Mouse (Mus musculus): ENCODE measurements around the gene Olfr1118. TPM values are rescaled to one million over a fixed set of nuclear protein-coding genes. Genes with fewer than 3 reads are reported as not detected.
"Not testable (repeated sequence)": the region's sequence is repeated elsewhere in the genome, so short reads cannot be mapped to it uniquely, and the experiment has no call there.

The Olfr1118 gene
- polyA plus RNA-seq (2015; fragmentation: Nextera tagmentation; extraction: Ambion mirVana), result not detected in 2 replicates

DNA sequence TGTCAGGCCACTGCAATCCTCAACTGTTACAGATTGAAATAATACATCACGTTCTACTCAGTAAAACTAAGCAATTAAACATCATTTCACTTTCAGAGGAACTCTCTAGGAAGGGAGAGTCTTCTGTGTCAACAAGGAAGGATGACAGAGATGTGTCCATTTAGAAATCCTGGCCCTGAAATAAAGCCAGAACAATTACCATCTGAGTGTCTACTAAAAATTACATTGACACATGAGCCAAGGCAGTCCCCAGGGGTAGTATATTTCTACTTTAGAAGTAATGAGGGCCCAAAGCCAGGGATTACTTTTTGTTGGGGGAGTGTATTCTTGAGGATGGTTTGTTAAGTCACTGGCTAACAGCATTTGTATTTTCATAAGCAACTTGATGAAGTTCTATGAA is at the start of gene Olfr1118:
TSS of gene Olfr1118 (plus strand) at position 301 of the 400 bp plus-strand sequence.
- Histone ChIP-seq H3K4me1 (replicated peaks) (no peaks in the 10 kb centered on the region), H3K4me2 (replicated peaks) (no peak within 1 kb of the TSS), H3K9me3 (no peaks in the 10 kb centered on the region), H3K27ac (no peak within 1 kb of the TSS), H3K9ac (no peak within 1 kb of the TSS), H3K4me3 (replicated peaks) (no peak within 1 kb of the TSS), H3K27me3 (replicated peaks) (no peaks in the 10 kb centered on the region), H3K36me3 (no peaks in the 10 kb centered on the region)
- WGBS, result 64% methylated on average over 1 of the region's 1 CpGs
- no peak for ATAC-seq

DNA sequence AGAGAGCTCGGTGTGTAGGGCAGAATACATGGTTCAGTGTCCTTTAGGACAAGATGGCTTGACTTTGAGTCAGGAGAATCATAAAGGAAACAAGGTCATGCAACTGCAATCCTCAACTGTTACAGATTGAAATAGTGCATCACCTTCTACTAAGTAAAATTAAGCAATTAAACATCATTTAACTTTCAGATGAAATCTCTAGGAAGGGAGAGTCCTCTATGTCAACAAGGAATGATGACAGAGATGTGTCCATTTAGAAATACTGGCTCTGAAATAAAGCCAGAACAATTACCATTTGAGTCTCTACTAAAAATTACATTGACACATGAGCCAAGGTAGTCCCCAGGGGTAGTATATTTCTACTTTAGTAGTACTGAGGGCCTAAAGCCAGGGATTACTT is 40.1 kb upstream of the Olfr1118 start, which contains the start of gene Olfr1116:
TSS of gene Olfr1116 (plus strand) at position 301 of the 400 bp plus-strand sequence.
- 86% methylated on average over 1 of the region's 1 CpGs for WGBS
- no peaks in the 10 kb centered on the region for H3K9me3 ChIP-seq
- no peak within 1 kb of the TSS for H3K4me2 ChIP-seq (replicated peaks)
- H3K4me1 ChIP-seq (replicated peaks), result no peaks in the 10 kb centered on the region
- no peaks in the 10 kb centered on the region for H3K36me3 ChIP-seq
- ATAC-seq, result no peak
- H3K4me3 ChIP-seq (replicated peaks), result no peak within 1 kb of the TSS
- H3K27me3 ChIP-seq (replicated peaks), result no peaks in the 10 kb centered on the region
- no peak within 1 kb of the TSS for H3K9ac ChIP-seq
- no peak within 1 kb of the TSS for H3K27ac ChIP-seq

DNA sequence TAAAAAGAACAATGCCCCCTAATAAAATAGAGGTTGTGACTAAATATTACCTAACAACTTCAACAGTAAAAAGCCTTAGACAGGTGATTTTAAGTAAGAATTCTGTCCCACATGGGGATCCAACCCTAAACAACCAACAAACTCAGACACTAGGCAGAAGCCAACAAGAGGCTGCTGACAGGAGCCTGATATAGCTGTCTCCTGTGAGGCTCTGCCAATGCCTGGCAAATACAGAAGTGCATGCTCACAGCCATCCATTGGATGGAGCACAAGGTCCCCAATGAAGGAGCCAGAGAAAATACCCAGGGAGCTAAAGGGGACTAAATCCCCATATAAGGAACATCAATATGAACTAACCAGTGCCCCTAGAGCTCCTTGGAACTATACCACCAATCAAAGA is 13.4 kb upstream of the Olfr1118 start:
- H3K36me3 ChIP-seq; H3K4me1 ChIP-seq (replicated peaks): not testable (repeated sequence)

DNA sequence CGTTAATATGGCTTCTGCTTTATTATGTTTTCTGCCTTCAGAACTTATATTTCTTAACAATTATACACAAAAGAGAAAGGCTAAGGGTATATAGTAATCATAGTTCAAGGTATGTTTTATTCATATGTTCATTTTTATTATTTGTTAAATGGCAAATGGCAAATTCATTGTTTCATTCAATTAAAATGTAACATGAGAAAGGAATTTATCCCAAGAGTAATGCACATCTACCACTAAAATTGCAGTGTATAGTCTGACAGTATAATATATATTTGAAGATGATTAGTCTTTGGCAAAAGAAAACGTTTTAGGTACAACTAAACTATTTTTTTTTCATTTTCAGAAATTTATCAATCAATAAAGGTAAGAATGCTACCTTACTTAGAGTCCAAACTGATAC is 47.1 kb downstream of the Olfr1118 start, which contains the start of gene Olfr1120:
TSS of gene Olfr1120 (plus strand) at position 301 of the 400 bp plus-strand sequence.
- no peak for ATAC-seq
- Histone ChIP-seq H3K36me3 (no peaks in the 10 kb centered on the region), H3K9ac (no peak within 1 kb of the TSS), H3K27ac (no peak within 1 kb of the TSS), H3K9me3 (no peaks in the 10 kb centered on the region), H3K4me2 (replicated peaks) (no peak within 1 kb of the TSS), H3K4me1 (replicated peaks) (no peaks in the 10 kb centered on the region), H3K27me3 (replicated peaks) (no peaks in the 10 kb centered on the region), H3K4me3 (replicated peaks) (no peak within 1 kb of the TSS)
- WGBS, result 54% methylated on average over 2 of the region's 2 CpGs

More for the DNA sequence above, 13.4 kb upstream of the Olfr1118 start:
- not testable (repeated sequence) for H3K4me3 ChIP-seq (replicated peaks); H3K4me2 ChIP-seq (replicated peaks); H3K9me3 ChIP-seq; H3K27ac ChIP-seq; H3K27me3 ChIP-seq (replicated peaks); H3K9ac ChIP-seq; ATAC-seq

DNA sequence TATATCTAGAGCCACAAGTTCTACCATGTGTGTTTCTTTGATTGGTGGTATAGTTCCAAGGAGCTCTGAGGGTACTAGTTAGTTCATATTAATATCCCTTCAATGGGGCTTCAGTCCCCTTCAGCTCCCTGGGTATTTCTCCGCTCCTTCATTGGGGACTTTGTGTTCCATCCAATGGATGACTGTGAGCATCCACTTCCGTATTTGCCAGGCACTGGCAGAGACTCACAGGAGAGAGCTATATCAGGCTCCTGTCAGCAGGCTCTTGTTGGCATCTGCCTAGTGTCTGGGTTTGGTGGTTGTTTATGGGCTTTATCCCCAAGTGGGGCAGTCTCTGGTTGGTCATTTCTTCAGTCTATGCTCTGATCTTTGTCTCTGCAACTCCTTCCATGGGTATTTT is 52.7 kb downstream of the Olfr1118 start:
- H3K36me3 ChIP-seq; ATAC-seq; H3K4me3 ChIP-seq (replicated peaks); H3K4me1 ChIP-seq (replicated peaks); H3K4me2 ChIP-seq (replicated peaks); H3K27ac ChIP-seq; H3K9ac ChIP-seq; H3K27me3 ChIP-seq (replicated peaks); H3K9me3 ChIP-seq: not testable (repeated sequence)
- WGBS, result 94% methylated on average over 2 of the region's 2 CpGs

Other genes starting within 250 kb of the Olfr1118 start
- gene Olfr1107, start 231.8 kb upstream of the Olfr1118 start, polyA plus RNA-seq (2015; fragmentation: Nextera tagmentation; extraction: Ambion mirVana), result not detected in 2 replicates
- not detected in 2 replicates for gene Olfr1109, start 211.6 kb upstream of the Olfr1118 start, polyA plus RNA-seq (2015; fragmentation: Nextera tagmentation; extraction: Ambion mirVana)
- gene Olfr259, start 193.0 kb upstream of the Olfr1118 start, polyA plus RNA-seq (2015; fragmentation: Nextera tagmentation; extraction: Ambion mirVana), result not detected in 2 replicates
- not detected in 2 replicates for gene Olfr1110, start 167.3 kb upstream of the Olfr1118 start, polyA plus RNA-seq (2015; fragmentation: Nextera tagmentation; extraction: Ambion mirVana)
- gene Olfr1111, start 155.0 kb upstream of the Olfr1118 start, polyA plus RNA-seq (2015; fragmentation: Nextera tagmentation; extraction: Ambion mirVana), result not detected in 2 replicates
- gene Olfr1112, start 119.8 kb upstream of the Olfr1118 start, polyA plus RNA-seq (2015; fragmentation: Nextera tagmentation; extraction: Ambion mirVana), result not detected in 2 replicates
- not detected in 2 replicates for gene Olfr1113, start 98.6 kb upstream of the Olfr1118 start, polyA plus RNA-seq (2015; fragmentation: Nextera tagmentation; extraction: Ambion mirVana)
- gene Olfr1115, start 59.6 kb upstream of the Olfr1118 start, polyA plus RNA-seq (2015; fragmentation: Nextera tagmentation; extraction: Ambion mirVana), result not detected in 2 replicates
- not detected in 2 replicates for gene Olfr1116, start 40.0 kb upstream of the Olfr1118 start, polyA plus RNA-seq (2015; fragmentation: Nextera tagmentation; extraction: Ambion mirVana)
- gene Olfr1120, start 47.2 kb downstream of the Olfr1118 start, polyA plus RNA-seq (2015; fragmentation: Nextera tagmentation; extraction: Ambion mirVana), result not detected in 2 replicates
- not detected in 2 replicates for gene Olfr1121, start 62.3 kb downstream of the Olfr1118 start, polyA plus RNA-seq (2015; fragmentation: Nextera tagmentation; extraction: Ambion mirVana)
- gene Olfr1122, start 78.3 kb downstream of the Olfr1118 start, polyA plus RNA-seq (2015; fragmentation: Nextera tagmentation; extraction: Ambion mirVana), result not detected in 2 replicates
- not detected in 2 replicates for gene Olfr1123, start 109.1 kb downstream of the Olfr1118 start, polyA plus RNA-seq (2015; fragmentation: Nextera tagmentation; extraction: Ambion mirVana)
- 0.09 TPM in 1 of 2 replicates, not detected in the other for gene Olfr1124, start 122.7 kb downstream of the Olfr1118 start, polyA plus RNA-seq (2015; fragmentation: Nextera tagmentation; extraction: Ambion mirVana)
- gene Olfr1126, start 146.4 kb downstream of the Olfr1118 start, polyA plus RNA-seq (2015; fragmentation: Nextera tagmentation; extraction: Ambion mirVana), result not detected in 2 replicates
- not detected in 2 replicates for gene Pramel7, start 189.5 kb downstream of the Olfr1118 start, polyA plus RNA-seq (2015; fragmentation: Nextera tagmentation; extraction: Ambion mirVana)
- not detected in 2 replicates for gene Pramel6, start 199.0 kb downstream of the Olfr1118 start, polyA plus RNA-seq (2015; fragmentation: Nextera tagmentation; extraction: Ambion mirVana)
- gene Olfr153, start 224.2 kb downstream of the Olfr1118 start, polyA plus RNA-seq (2015; fragmentation: Nextera tagmentation; extraction: Ambion mirVana), result not detected in 2 replicates
- not detected in 2 replicates for gene Olfr1128, start 238.0 kb downstream of the Olfr1118 start, polyA plus RNA-seq (2015; fragmentation: Nextera tagmentation; extraction: Ambion mirVana)